In genomic region chr11:106751039-106752018, GRCm38 (mm10) we compare ENCODE assay signal across 13 mouse cellular contexts. TPM values are rescaled to one million over a fixed set of nuclear protein-coding genes. Genes with fewer than 3 reads are reported as not detected.
DNase-seq lines count a peak whose midpoint lies in the region; ATAC-seq and TF ChIP-seq lines count a peak whose summit lies in the region.
"Had no signal": no experiment of that assay in that cellular context is flagged by ENCODE, and none has a peak within 500 bp of the region (broad histone marks: within the 10 kb centered on the region; RNA-seq: fewer than 3 reads in every experiment).

TSS of gene Milr1 (plus strand) at chr11:106751226.

- H3K27me3 ChIP-seq in heart, embryonic 15.5 days: no peaks in the 10 kb centered on the region
- H3K27me3 ChIP-seq in G1E (ENCODE audit: insufficient read depth, low read length): peaks cover 15% of the 10 kb centered on the region
- no peaks in the 10 kb centered on the region for H3K27me3 ChIP-seq in forebrain, embryonic 11.5 days (ENCODE audit: control insufficient read depth, insufficient read depth, low read length)
- H3K27me3 ChIP-seq: limb, embryonic 13.5 days had no signal

- H3K4me2 ChIP-seq in heart, embryonic 15.5 days: 0 out of 2 replicates have a peak within 1 kb of the TSS, but pooled peaks have one; percentile 15
- no peak within 1 kb of the TSS for H3K4me2 ChIP-seq in forebrain, embryonic 11.5 days (ENCODE audit: low read depth, low read length, severe bottlenecking)
- H3K4me2 ChIP-seq: limb, embryonic 13.5 days had no signal

- no peaks in the 10 kb centered on the region for H3K9me3 ChIP-seq in heart, embryonic 15.5 days (replicated peaks)
- H3K9me3 ChIP-seq in G1E (replicated peaks): no peaks in the 10 kb centered on the region
- no peaks in the 10 kb centered on the region; the same call in 1 of the 2 replicates for H3K9me3 ChIP-seq in forebrain, embryonic 11.5 days (ENCODE audit: control insufficient read depth, low read length)

- no peak for TF ChIP-seq CTCF in G1E (IDR thresholded peaks at IDR 0.05; ENCODE audit: low read depth, low read length)

- no peaks in the 10 kb centered on the region for H3K4me1 ChIP-seq in heart, embryonic 15.5 days (replicated peaks)
- H3K4me1 ChIP-seq in G1E (ENCODE audit: insufficient read depth, low read depth, low read length): peaks cover 14% of the 10 kb centered on the region
- no peaks in the 10 kb centered on the region for H3K4me1 ChIP-seq in forebrain, embryonic 11.5 days (replicated peaks; ENCODE audit: control insufficient read depth, insufficient read depth, low read length)
- H3K4me1 ChIP-seq: limb, embryonic 13.5 days had no signal

- DNase-seq in heart, adult 18-20 months: no peak
- no peak for DNase-seq in G1E (ENCODE audit: low spot score)
- no peak for DNase-seq in left cerebral cortex, postnatal 14 days (ENCODE audit: low spot score in 2 of 2)
- DNase-seq in forebrain, embryonic 11.5 days (ENCODE audit: low spot score): no peak
- DNase-seq in right cerebral cortex, postnatal 4 days: no peak
- DNase-seq: adrenal gland, postnatal 25 days; forebrain, postnatal 0 days; heart, postnatal 4 days; kidney, postnatal 4 days had no signal

- H3K27ac ChIP-seq in heart, embryonic 15.5 days: peak within 1 kb of the TSS; percentile 48; the same call in 1 of the 2 replicates
- H3K27ac ChIP-seq in forebrain, embryonic 11.5 days (ENCODE audit: low read depth, low read length): no peak within 1 kb of the TSS
- H3K27ac ChIP-seq: limb, embryonic 13.5 days had no signal

- ATAC-seq in heart, embryonic 15.5 days (replicated peaks; ENCODE audit: insufficient number of reproducible peaks, insufficient read depth, low FRiP score, low read depth): no peak
- ATAC-seq in G1E (ENCODE audit: extremely low read depth, insufficient number of reproducible peaks, low FRiP score, poor library complexity, severe bottlenecking): peak; percentile 45
- peak; percentile 22 for ATAC-seq in inflammation-experienced regulatory T-cells, adult 6 months
- peak; percentile 13; the same call in 1 of the 2 replicates for ATAC-seq in neutrophil, adult 5-6 weeks (ENCODE audit: extremely low read depth, insufficient number of reproducible peaks, low FRiP score, poor library complexity, severe bottlenecking)
- no peak for ATAC-seq in forebrain, embryonic 11.5 days (replicated peaks; ENCODE audit: low FRiP score)
- ATAC-seq: forebrain, postnatal 0 days had no signal

- WGBS in heart, embryonic 15.5 days: 68% methylated on average over 17 of the region's 17 CpGs
- WGBS in forebrain, embryonic 11.5 days: 92% methylated on average over 17 of the region's 17 CpGs

- no peak within 1 kb of the TSS for H3K9ac ChIP-seq in heart, embryonic 15.5 days
- H3K9ac ChIP-seq in forebrain, embryonic 11.5 days (ENCODE audit: low read length): no peak within 1 kb of the TSS
- H3K9ac ChIP-seq: forebrain, postnatal 0 days; limb, embryonic 13.5 days had no signal

- no peaks in the 10 kb centered on the region for H3K36me3 ChIP-seq in heart, embryonic 15.5 days
- H3K36me3 ChIP-seq in G1E (replicated peaks): no peaks in the 10 kb centered on the region
- H3K36me3 ChIP-seq in forebrain, embryonic 11.5 days (ENCODE audit: control insufficient read depth, insufficient read depth, low read length): no peaks in the 10 kb centered on the region
- H3K36me3 ChIP-seq: limb, embryonic 13.5 days had no signal

- intact Hi-C loops in left cerebral cortex, postnatal 14 days (cut with DNase I): no loop called here

- 0 out of 2 replicates have a peak within 1 kb of the TSS, but pooled peaks have one; percentile 9 for H3K4me3 ChIP-seq in heart, embryonic 15.5 days
- H3K4me3 ChIP-seq in G1E (ENCODE audit: low read depth, low read length): no peak within 1 kb of the TSS
- H3K4me3 ChIP-seq in forebrain, embryonic 11.5 days (ENCODE audit: low read depth, low read length): no peak within 1 kb of the TSS
- H3K4me3 ChIP-seq: limb, embryonic 13.5 days had no signal

RNA-seq across cellular contexts. Expression of gene Milr1, which starts in this region (rescaled TPM):
- 0.88 and 2.6 TPM in 2 replicates for polyA plus RNA-seq in heart, embryonic 15.5 days (2015; fragmentation: Nextera tagmentation; extraction: Ambion mirVana)
- total RNA-seq in heart, adult 18-20 months (2021): 1 to 10 TPM in 1 of 2 experiments, under 1 TPM in 1; 0.54 to 1.7 TPM
- total RNA-seq in G1E (2014; fragmentation: Nextera tagmentation): not detected in 2 replicates
- total RNA-seq in G1E (2017): 0.33 and 0.87 TPM in 2 replicates
- polyA plus RNA-seq in G1E (2012): 0.05 TPM in 1 of 2 replicates, not detected in the other
- 10 to 100 TPM in 2 of 3 experiments, 1 to 10 TPM in 1; 9.0 to 12.2 (median 11.5) TPM for polyA plus RNA-seq in inflammation-experienced regulatory T-cells, adult 6 months (2017; shearing (Covaris generic))
- total RNA-seq in neutrophil, adult 5-6 weeks (2017): 63.2 and 73.4 TPM in 2 replicates
- total RNA-seq in left cerebral cortex, postnatal 14 days (2021): under 1 TPM in 1 of 2 experiments, not detected in 1; 0.21 TPM
- polyA plus RNA-seq in forebrain, embryonic 11.5 days (2014; fragmentation: Nextera tagmentation; extraction: Ambion mirVana): 0.63 and 1.3 TPM in 2 replicates
- total RNA-seq: forebrain, postnatal 0 days had no signal

Comparison
In these comparisons a context has a peak if more than half of its experiments do, and no peak if none do; other contexts are left out.
1. RNA of gene Milr1 (total RNA-seq): 63.2 to 73.4 TPM in neutrophil, adult 5-6 weeks; 0.54 to 1.7 TPM in heart, adult 18-20 months, 0.33 to 0.87 TPM in G1E and 0.21 TPM in left cerebral cortex, postnatal 14 days; every median in the first group is over 10 times any median in the second.
2. Peak in ATAC-seq in G1E; RNA of the gene not detected or under 1 TPM.
3. ATAC-seq: peak in inflammation-experienced regulatory T-cells, adult 6 months (single experiment) and neutrophil, adult 5-6 weeks (single experiment); none in heart, embryonic 15.5 days (single experiment) and forebrain, embryonic 11.5 days (single experiment).